Mouse (Mus musculus) B cell, adult (primary cell): ENCODE results near the gene Lyg2. TPM values are rescaled to one million over a fixed set of nuclear protein-coding genes. Genes with fewer than 3 reads are reported as not detected.

Experiments
- total RNA-seq: library from RNA; stranded (reverse); gene quantifications from 4 replicates; pipeline ENCODE4 v1.2.4, GENCODE M21; 2023; ENCODE audit not compliant: inconsistent age

The Lyg2 gene
- total RNA-seq, result not detected in 4 replicates

DNA sequence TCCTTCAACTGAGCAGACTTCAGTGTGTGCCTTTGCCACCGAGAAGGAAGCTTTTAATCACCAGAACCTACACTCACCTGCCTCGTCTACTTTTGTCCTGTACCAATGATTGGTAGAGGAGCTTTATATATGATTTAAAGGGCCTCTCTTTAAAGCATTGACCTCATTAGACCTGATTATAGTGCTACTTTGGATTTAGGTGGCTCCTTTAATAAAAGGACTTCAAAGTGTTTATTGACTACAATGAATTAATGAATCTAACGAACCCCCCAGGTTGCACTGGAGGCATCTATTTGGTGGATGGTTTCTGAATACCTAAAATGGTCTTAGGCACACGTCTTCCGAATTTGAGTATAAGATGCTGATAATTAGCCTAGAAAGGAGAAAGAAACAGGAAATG, at the start of gene Lyg2:
Lyg2 (minus strand) TSS at position 101 of the 400 bp plus-strand sequence.

DNA sequence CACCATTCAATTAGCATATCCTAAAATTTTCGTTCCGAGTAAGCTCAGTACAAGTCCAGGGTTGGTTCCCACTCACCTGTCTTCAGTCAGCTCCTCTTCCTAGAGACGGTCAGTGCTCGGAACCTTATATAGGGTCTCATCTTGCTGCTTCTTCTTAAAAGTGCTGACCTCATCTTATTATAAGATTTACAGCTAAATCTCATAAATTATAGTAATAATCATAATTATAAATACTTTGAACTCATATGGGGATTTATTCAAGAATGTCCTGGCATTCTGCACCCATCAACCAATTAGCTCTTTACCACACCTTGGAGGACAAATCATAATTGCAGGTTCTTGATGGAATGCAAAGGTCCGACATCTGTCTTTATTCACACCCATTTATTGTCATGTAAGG, 41.4 kb upstream of the Lyg2 start, which contains the start of gene Lyg1:
Lyg1 (minus strand) TSS at position 101 of the 400 bp plus-strand sequence.

DNA sequence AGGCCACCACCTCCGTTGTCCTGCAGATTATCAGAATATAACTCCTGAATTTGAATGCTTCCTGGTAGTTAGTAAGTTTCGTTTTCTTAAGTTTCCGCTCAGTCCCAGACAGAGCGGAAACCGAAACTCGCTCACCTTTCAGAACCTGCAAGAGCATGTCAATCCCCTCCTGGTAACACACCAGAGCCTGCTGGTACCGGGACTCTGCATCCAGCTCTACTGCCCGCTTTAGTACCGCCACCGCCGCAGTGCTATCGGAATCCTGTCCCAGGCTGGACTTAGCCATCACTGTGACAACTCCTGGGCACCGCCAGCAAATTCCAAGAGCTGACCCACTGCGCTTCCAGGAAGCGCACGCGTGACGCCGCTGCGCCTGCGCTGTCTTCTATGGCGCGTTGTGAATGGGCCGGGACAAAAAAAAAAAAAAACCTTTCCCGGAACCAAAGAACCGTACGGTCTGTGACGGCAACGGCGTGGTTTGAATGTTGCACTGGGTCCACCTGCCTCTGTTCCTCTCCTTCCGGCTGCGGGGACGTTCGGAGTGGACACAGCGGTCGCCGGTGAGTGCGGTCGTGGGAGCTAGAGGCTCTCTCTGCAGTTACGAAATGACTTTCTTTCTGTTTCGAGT, 26.2 kb downstream of the Lyg2 start, which contains the start of the genes Mitd1 and Mrpl30:
Mitd1 (minus strand) TSS at position 387 of the 628 bp plus-strand sequence.
Mrpl30 (plus strand) TSS at position 453 of the 628 bp plus-strand sequence.

DNA sequence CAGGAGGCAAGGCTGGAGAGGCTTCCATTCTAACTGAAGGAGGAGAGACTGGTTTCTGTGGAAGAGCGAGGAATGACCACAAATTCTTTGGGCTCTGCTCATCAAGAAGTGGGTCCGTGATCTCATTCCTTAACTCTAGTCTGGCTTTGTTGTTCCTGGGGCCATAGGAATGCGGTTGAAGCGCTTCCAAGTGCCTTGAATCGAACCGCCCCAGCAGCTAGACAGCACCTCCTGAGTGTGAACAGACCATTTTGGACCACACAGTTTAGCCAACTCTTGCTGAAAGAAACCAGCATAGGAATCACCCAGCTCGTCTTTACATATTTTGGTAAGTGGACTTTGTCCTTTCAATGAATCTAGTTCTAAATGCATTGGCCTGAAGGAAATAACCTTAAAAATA, 44.6 kb downstream of the Lyg2 start, which contains the start of gene Lipt1:
Lipt1 (plus strand) TSS at position 35 of the 400 bp plus-strand sequence.

DNA sequence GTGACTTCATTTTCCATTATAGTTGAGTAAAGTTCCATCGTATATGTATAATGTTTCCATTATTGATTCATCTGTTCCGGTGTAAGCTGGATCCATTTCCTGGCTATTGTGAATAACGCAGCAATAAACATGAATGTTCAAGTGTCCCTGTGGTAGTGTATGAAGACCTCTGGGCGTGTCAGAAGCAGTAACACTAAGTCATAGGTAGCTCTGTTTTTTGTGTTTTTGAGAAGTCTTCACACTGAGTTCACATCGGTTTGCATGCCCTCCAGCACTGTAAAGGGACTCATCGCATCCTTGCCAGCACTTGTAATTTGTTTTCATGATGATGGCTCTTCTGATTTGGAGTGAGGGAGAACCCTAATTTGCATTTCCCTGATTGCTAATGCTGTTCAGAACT, 50.0 kb downstream of the Lyg2 start, which contains the start of gene Tsga10:
Tsga10 (minus strand) TSS at position 144 of the 400 bp plus-strand sequence.

Other genes with a start within 250 kb of the Lyg2 start
- 0.39 TPM in 1 of 4 replicates, not detected in the others for gene 2010300C02Rik, start 196.4 kb downstream of the Lyg2 start, total RNA-seq
- 6.7 to 8.7 TPM (median 7.5 TPM) in 4 replicates for gene Tsga10, start 50.1 kb downstream of the Lyg2 start, total RNA-seq
- 1.1 to 3.3 TPM (median 2.5 TPM) in 4 replicates for gene Lipt1, start 44.8 kb downstream of the Lyg2 start, total RNA-seq
- 19.3 to 22.9 TPM (median 22.4 TPM) in 4 replicates for gene Mitd1, start 26.1 kb downstream of the Lyg2 start, total RNA-seq
- gene Mrpl30, start 26.0 kb downstream of the Lyg2 start, total RNA-seq, result 105 to 128 TPM (median 117 TPM) in 4 replicates
- gene Lyg1, start 41.3 kb upstream of the Lyg2 start, total RNA-seq, result not detected in 4 replicates
- gene Txndc9, start 81.4 kb upstream of the Lyg2 start, total RNA-seq, result 68.2 to 75.4 TPM (median 71.9 TPM) in 4 replicates
- gene Eif5b, start 81.5 kb upstream of the Lyg2 start, total RNA-seq, result 44.1 to 52.7 TPM (median 46.7 TPM) in 4 replicates
- gene Rev1, start 213.3 kb upstream of the Lyg2 start, total RNA-seq, result 35.9 to 44.9 TPM (median 42.0 TPM) in 4 replicates